Comparison of ENCODE assay signal across 24 mouse cellular contexts in the genomic region with DNA sequence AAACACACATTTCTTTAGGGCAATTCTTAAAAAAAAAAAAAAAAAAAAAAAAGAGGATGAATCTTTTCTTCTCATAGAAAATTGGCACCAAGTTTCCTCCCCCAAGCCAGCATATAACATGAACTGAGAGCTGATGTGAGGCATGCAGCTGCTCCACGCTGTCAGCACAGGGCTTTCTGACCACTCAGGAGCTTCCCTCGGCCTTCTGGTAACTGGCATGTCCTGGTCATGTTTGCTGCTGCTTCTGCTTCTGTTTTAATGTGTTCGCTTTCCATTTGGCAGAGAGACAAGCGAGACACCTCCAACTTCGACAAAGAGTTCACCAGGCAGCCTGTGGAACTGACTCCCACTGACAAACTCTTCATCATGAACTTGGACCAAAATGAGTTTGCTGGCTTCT. TPM values are rescaled to one million over a fixed set of nuclear protein-coding genes. Genes with fewer than 3 reads are reported as not detected.
"Had no signal": no experiment of that assay in that cellular context is flagged by ENCODE, and none has a peak within 500 bp of the region (broad histone marks: within the 10 kb centered on the region; RNA-seq: fewer than 3 reads in every experiment).

No protein-coding gene starts in this region.

- H3K9ac ChIP-seq: forebrain, embryonic 15.5 days; forebrain, postnatal 0 days; heart, embryonic 13.5 days; heart, embryonic 15.5 days; hindbrain, embryonic 13.5 days; hindbrain, embryonic 15.5 days; limb, embryonic 12.5 days had no signal

- H3K27me3 ChIP-seq: forebrain, embryonic 15.5 days; heart, embryonic 13.5 days; heart, embryonic 15.5 days; hindbrain, embryonic 13.5 days; hindbrain, embryonic 15.5 days; limb, embryonic 12.5 days had no signal

- H3K4me2 ChIP-seq: forebrain, embryonic 15.5 days; heart, embryonic 11.5 days; heart, embryonic 13.5 days; heart, embryonic 15.5 days; hindbrain, embryonic 13.5 days; hindbrain, embryonic 15.5 days; limb, embryonic 12.5 days had no signal

- H3K9me3 ChIP-seq: forebrain, embryonic 15.5 days; heart, embryonic 13.5 days; heart, embryonic 15.5 days; hindbrain, embryonic 13.5 days; hindbrain, embryonic 15.5 days; limb, embryonic 10.5 days; limb, embryonic 12.5 days had no signal

- ATAC-seq: forebrain, embryonic 15.5 days; forebrain, postnatal 0 days; hindbrain, postnatal 0 days; intestine, embryonic 16.5 days had no signal

- H3K4me1 ChIP-seq: forebrain, embryonic 15.5 days; heart, embryonic 15.5 days; hindbrain, embryonic 13.5 days; hindbrain, embryonic 15.5 days; limb, embryonic 10.5 days; limb, embryonic 12.5 days had no signal

- H3K4me3 ChIP-seq: forebrain, embryonic 15.5 days; heart, embryonic 13.5 days; heart, embryonic 15.5 days; hindbrain, embryonic 13.5 days; hindbrain, embryonic 15.5 days; layer of hippocampus, adult 2 months; left cerebral cortex, adult 2 months; limb, embryonic 10.5 days; limb, embryonic 12.5 days had no signal

- H3K27ac ChIP-seq: forebrain, embryonic 15.5 days; heart, embryonic 13.5 days; heart, embryonic 15.5 days; hindbrain, embryonic 13.5 days; hindbrain, embryonic 15.5 days; hindbrain, postnatal 0 days; layer of hippocampus, adult 2 months; limb, embryonic 10.5 days; limb, embryonic 12.5 days had no signal

- DNase-seq: forebrain, postnatal 0 days; gastrocnemius, postnatal 14 days; gastrocnemius, postnatal 36 days; heart, adult 18-20 months; heart, postnatal 14 days; heart, postnatal 36 days; kidney, adult 18-20 months; kidney, adult 8-10 months; kidney, postnatal 10 days; kidney, postnatal 25 days had no signal

- H3K36me3 ChIP-seq: forebrain, embryonic 15.5 days; heart, embryonic 13.5 days; heart, embryonic 15.5 days; hindbrain, embryonic 13.5 days; hindbrain, embryonic 15.5 days; limb, embryonic 10.5 days; limb, embryonic 12.5 days had no signal

RNA-seq across cellular contexts. Expression of gene Cacng3, which starts 36.8 kb away (rescaled TPM):
- polyA plus RNA-seq: gonadal fat pad, adult 2 months; kidney, embryonic 14.5 days; limb, embryonic 10.5 days; limb, embryonic 12.5 days had no signal
